Mouse (Mus musculus) heart, embryonic 11.5 days (tissue): ENCODE results near the gene Prpf3. TPM values are rescaled to one million over a fixed set of nuclear protein-coding genes. Genes with fewer than 3 reads are reported as not detected.

ENCODE experiments used
- ATAC-seq: fragments of 200-750 bp; cut with Nextera tagmentation; replicated peaks from 2 replicates; pipeline ENCODE4 v1.8.0; 2017; ENCODE audit warnings: moderate library complexity; ENCODE audit not compliant: insufficient number of reproducible peaks, low FRiP score, low TSS enrichment
- H3K27ac ChIP-seq: fragments of 300-500 bp; sonication (generic); 2 replicates; pipeline ENCODE4 v1.5.1; 2014; ENCODE audit warnings: mild to moderate bottlenecking, low read depth, low read length
- H3K27me3 ChIP-seq: fragments of 300-500 bp; sonication (generic); 2 replicates; pipeline ENCODE4 v1.6.1; 2014; ENCODE audit warnings: mild to moderate bottlenecking, low read length, mixed read lengths; ENCODE audit not compliant: control insufficient read depth, insufficient read depth
- H3K36me3 ChIP-seq: fragments of 300-500 bp; sonication (generic); 2 replicates; pipeline ENCODE4 v1.6.1; 2014; ENCODE audit warnings: mild to moderate bottlenecking, low read length, moderate library complexity, mixed read lengths; ENCODE audit not compliant: control insufficient read depth, insufficient read depth
- H3K4me1 ChIP-seq: fragments of 300-500 bp; sonication (generic); 2 replicates; pipeline ENCODE4 v1.6.1; 2014; ENCODE audit warnings: low read length; ENCODE audit not compliant: control insufficient read depth, insufficient read depth
- H3K4me2 ChIP-seq: fragments of 300-500 bp; sonication (generic); 2 replicates; pipeline ENCODE4 v1.6.1; 2014; ENCODE audit warnings: mild to moderate bottlenecking, moderate library complexity
- H3K4me3 ChIP-seq: fragments of 300-500 bp; sonication (generic); 2 replicates; pipeline ENCODE4 v1.5.1; 2014; ENCODE audit warnings: low read depth, low read length
- H3K9ac ChIP-seq: fragments of 300-500 bp; sonication (generic); 2 replicates; pipeline ENCODE4 v1.6.1; 2014; ENCODE audit warnings: mild to moderate bottlenecking, low read depth, low read length, moderate library complexity
- H3K9me3 ChIP-seq: fragments of 300-500 bp; sonication (generic); replicated peaks from 2 replicates; pipeline ENCODE4 v1.6.1; 2016; ENCODE audit warnings: low read length; ENCODE audit not compliant: control insufficient read depth
- WGBS: fragments of 180-500 bp; shearing (Covaris S2); extraction: QIAGEN DNeasy Blood & Tissue Kit; methylation state at CpG from one replicate; pipeline ENCODE4 v1.1.7; 2014; ENCODE audit not compliant: insufficient replicate concordance; 5-methylcytosine and 5-hydroxymethylcytosine counted together
- polyA plus RNA-seq: library from polyadenylated mRNA; unstranded; fragments of >200 nt; fragmentation: Nextera tagmentation; extraction: Ambion mirVana; gene quantifications from 2 replicates; pipeline ENCODE4 v1.2.1, GENCODE M21; 2014

The Prpf3 gene
- polyA plus RNA-seq, 1 experiment from 2014 or later: 40.6 TPM

- Histone ChIP-seq H3K27ac (no peak overlapping the region), H3K4me3 (no peak overlapping the region), H3K9ac (no peak overlapping the region), H3K9me3 (no peaks in the 10 kb centered on the region), H3K4me1 (no peaks in the 10 kb centered on the region), H3K36me3 (0 out of 2 replicates have a peak, but pooled peaks cover 2% of the 10 kb centered on the region), H3K27me3 (no peaks in the 10 kb centered on the region), H3K4me2 (no peak overlapping the region)
- WGBS: 91% methylated on average over 4 of the region's 4 CpGs
- no peak for ATAC-seq
Observed at GRCm38 (mm10) chr3:95798756-95799155, 56.9 kb downstream of the Prpf3 start.

GRCm38 (mm10) chr3:95794299-95794698, 61.4 kb downstream of the Prpf3 start:
- Histone ChIP-seq H3K4me3 (no peak overlapping the region), H3K27ac (no peak overlapping the region), H3K9me3 (no peaks in the 10 kb centered on the region), H3K27me3 (no peaks in the 10 kb centered on the region), H3K4me1 (0 out of 2 replicates have a peak, but pooled peaks cover 2% of the 10 kb centered on the region), H3K36me3 (0 out of 2 replicates have a peak, but pooled peaks cover 2% of the 10 kb centered on the region), H3K9ac (no peak overlapping the region), H3K4me2 (no peak overlapping the region)
- WGBS: 90% methylated on average over 1 of the region's 1 CpGs
- ATAC-seq: no peak

- Histone ChIP-seq H3K27me3 (no peaks in the 10 kb centered on the region), H3K9ac (no peak overlapping the region), H3K4me2 (no peak overlapping the region), H3K27ac (no peak overlapping the region), H3K9me3 (no peaks in the 10 kb centered on the region), H3K36me3 (0 out of 2 replicates have a peak, but pooled peaks cover 2% of the 10 kb centered on the region), H3K4me3 (no peak overlapping the region), H3K4me1 (0 out of 2 replicates have a peak, but pooled peaks cover 2% of the 10 kb centered on the region)
- no peak for ATAC-seq
- 83% methylated on average over 2 of the region's 2 CpGs for WGBS
Observed at GRCm38 (mm10) chr3:95793662-95794061, 62.0 kb downstream of the Prpf3 start.

GRCm38 (mm10) chr3:95785501-95785900, 70.2 kb downstream of the Prpf3 start:
- no peak for ATAC-seq
- Histone ChIP-seq H3K9me3 (no peaks in the 10 kb centered on the region), H3K27me3 (no peaks in the 10 kb centered on the region), H3K36me3 (peaks cover 28% of the 10 kb centered on the region), H3K4me2 (no peak overlapping the region), H3K4me3 (no peak overlapping the region), H3K9ac (no peak overlapping the region), H3K27ac (no peak overlapping the region), H3K4me1 (no peaks in the 10 kb centered on the region)
- whole genome bisulfite sequencing: 97% methylated on average over 4 of the region's 4 CpGs

Other genes with a start within 250 kb of the Prpf3 start
- 52.7 and 55.4 TPM in 2 replicates for gene Ensa, start 230.9 kb downstream of the Prpf3 start, polyA plus RNA-seq
- 46.3 and 49.8 TPM in 2 replicates for gene Mcl1, start 197.1 kb downstream of the Prpf3 start, polyA plus RNA-seq
- 3.5 and 5.1 TPM in 2 replicates for gene Adamtsl4, start 168.0 kb downstream of the Prpf3 start, polyA plus RNA-seq
- gene Ecm1, start 116.3 kb downstream of the Prpf3 start, polyA plus RNA-seq: 85.0 and 86.7 TPM in 2 replicates
- 42.2 and 46.1 TPM in 2 replicates for gene Tars2, start 95.7 kb downstream of the Prpf3 start, polyA plus RNA-seq
- 20.5 and 25.0 TPM in 2 replicates for gene Rprd2, start 37.0 kb downstream of the Prpf3 start, polyA plus RNA-seq
- 386 and 410 TPM in 2 replicates for gene Mrps21, start 15.6 kb upstream of the Prpf3 start, polyA plus RNA-seq
- 5.9 and 7.1 TPM in 2 replicates for gene Ciart, start 26.4 kb upstream of the Prpf3 start, polyA plus RNA-seq
- 29.3 and 29.5 TPM in 2 replicates for gene BC028528, start 36.1 kb upstream of the Prpf3 start, polyA plus RNA-seq
- gene Aph1a, start 38.1 kb upstream of the Prpf3 start, polyA plus RNA-seq: 25.9 and 42.4 TPM in 2 replicates
- 39.0 and 39.1 TPM in 2 replicates for gene Car14, start 48.8 kb upstream of the Prpf3 start, polyA plus RNA-seq
- gene Anp32e, start 73.4 kb upstream of the Prpf3 start, polyA plus RNA-seq: 71.0 and 88.5 TPM in 2 replicates
- gene Plekho1, start 140.1 kb upstream of the Prpf3 start, polyA plus RNA-seq: 69.5 and 82.2 TPM in 2 replicates
- 20.4 and 23.9 TPM in 2 replicates for gene Vps45, start 202.6 kb upstream of the Prpf3 start, polyA plus RNA-seq
- gene Otud7b, start 248.6 kb upstream of the Prpf3 start, polyA plus RNA-seq: 8.7 and 9.3 TPM in 2 replicates